Mouse (Mus musculus) right cerebral cortex, postnatal 14 days (tissue): ENCODE data around the gene Srsf1.
A peak's percentile ranks its signal among the peaks of the same experiment; 100 is the strongest.

Source experiments
- DNase-seq: peaks from one replicate; pipeline ENCODE4 v3.0.0; 2022

Gene Srsf1

DNA sequence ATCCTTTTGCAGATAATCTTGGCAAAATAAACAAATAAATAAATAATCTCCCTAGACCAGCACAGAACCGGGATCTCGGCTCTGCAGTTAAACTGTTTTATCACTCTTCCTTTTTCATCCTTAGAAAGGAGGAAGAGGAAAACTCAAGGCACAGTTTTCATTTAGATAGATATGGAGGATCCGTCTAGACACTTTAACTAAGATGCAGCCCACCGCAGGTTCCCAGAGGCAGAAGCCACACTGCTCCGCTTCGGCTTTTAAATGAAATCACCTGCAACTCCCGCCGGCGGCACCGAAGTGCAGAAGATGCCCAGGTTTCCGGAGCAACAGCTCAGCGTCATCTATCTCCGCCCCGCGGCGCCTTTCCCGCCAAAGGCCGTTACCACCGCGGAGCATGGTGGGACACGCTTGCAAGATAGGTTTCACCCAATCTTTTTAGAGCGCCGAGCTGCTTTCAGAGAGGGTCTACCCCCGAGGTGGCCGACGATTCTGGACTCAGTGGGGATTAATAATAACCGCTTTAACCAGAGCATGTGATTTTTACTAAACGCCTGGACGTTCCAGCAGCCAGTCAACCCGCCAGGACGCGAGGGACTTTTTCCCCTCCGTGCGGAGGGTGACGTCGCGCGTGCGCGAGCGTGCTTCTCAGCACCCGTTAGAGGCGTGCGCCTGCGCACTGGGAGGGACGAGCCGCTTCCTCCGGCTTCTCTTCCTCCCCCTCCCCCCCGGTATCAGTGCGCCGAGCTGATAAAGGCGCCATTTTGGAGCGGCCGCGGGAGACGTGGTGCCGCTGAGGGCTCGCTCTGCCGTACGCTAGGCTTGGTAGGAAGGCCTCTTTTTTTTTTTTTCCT, at the start of gene Srsf1:
Srsf1 (plus strand) TSS at position 430 of the 851 bp plus-strand sequence.
- peak; percentile 100 for DNase-seq

- no peak for DNase-seq
These were observed 47.4 kb upstream of the Srsf1 start for GRCm38 (mm10) chr11:87999751-88000150.

GRCm38 (mm10) chr11:88002738-88003137, 44.4 kb upstream of the Srsf1 start:
- DNase-seq: no peak

GRCm38 (mm10) chr11:88004123-88004522, 43.0 kb upstream of the Srsf1 start:
- DNase-seq: no peak

GRCm38 (mm10) chr11:88008641-88009040, 38.5 kb upstream of the Srsf1 start:
- no peak for DNase-seq

DNA sequence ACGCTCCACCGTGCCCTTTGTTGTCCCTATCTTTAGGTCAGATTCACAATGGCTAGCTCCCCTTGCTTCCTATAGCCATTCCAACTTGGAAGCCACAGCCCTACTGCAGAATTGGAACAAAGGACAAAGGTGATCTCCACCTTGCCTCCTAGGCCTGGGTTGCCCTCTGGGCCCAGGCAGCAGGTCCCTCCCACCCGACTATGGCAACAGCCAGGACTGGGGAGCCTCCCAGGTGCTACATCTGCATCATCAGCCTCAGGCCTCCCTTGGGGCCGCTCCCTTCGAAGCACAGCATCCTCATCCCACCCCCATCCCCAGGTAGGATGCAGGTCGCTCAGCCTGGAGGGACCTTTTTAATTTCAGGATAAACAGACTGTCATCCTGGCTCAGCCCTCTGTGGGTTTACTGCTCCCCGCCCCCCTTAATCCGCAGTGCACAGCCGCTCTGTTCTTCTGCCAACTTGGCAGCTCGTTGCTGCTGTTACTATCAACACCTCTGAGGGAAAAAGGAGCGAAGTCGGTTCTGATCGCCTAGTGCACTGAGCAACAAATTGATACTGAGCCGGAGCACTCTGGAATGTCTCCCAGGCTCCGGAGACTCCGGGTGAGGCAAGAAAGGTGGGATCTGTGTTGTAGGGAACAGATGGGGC, 37.5 kb upstream of the Srsf1 start:
- peak; percentile 55 for DNase-seq

GRCm38 (mm10) chr11:88011208-88011913, 35.8 kb upstream of the Srsf1 start:
- DNase-seq: no peak

- no peak for DNase-seq
These were observed 35.2 kb upstream of the Srsf1 start for GRCm38 (mm10) chr11:88011914-88012419.

DNA sequence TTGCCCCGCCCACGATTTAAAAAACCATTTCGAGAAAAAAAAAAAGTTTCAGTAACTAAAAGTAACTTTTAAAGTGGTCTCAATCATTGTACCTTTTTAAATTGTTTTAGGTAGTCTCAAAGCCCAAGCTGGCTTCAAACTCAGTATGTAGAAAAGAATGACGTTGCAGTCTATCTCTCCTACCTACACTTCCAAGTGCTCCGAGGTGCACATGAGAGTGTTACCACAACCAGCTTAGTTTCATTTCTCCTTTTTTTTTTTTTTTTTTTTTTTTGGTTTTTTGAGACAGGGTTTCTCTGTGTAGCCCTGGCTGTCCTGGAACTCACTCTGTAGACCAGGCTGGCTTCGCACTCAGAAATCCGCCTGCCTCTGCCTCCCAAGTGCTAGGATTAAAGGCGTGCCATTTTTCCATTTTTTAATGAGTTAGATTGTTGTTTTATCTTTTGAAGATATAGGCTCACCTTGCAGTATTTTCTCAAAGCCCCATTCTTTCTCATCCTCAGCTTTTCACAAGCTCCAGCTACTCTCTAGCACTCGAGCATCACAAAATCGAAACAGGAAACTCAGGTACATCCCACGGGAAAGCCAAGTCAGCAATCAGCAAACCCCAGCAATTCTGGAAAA, 34.4 kb upstream of the Srsf1 start:
- no peak for DNase-seq

DNA sequence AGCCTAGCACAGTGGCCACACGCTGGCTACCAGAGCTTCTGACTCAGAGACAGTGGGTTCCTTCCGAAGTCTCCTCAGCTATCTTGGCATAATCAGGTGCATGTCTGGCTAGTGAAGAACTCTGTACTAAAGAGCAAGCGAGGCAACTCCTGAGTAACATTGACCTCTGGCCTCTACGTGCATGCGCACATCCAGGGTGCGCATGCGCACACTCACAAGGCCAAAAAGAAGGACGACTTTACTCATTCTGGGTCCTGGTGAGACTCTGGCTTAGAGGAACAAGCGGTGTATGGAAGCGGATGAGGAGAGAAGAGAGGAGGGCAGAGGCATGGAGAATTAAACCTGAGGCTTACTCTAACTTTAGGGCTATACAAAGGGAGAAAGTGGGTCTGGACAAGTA, 33.5 kb upstream of the Srsf1 start:
- no peak for DNase-seq

DNA sequence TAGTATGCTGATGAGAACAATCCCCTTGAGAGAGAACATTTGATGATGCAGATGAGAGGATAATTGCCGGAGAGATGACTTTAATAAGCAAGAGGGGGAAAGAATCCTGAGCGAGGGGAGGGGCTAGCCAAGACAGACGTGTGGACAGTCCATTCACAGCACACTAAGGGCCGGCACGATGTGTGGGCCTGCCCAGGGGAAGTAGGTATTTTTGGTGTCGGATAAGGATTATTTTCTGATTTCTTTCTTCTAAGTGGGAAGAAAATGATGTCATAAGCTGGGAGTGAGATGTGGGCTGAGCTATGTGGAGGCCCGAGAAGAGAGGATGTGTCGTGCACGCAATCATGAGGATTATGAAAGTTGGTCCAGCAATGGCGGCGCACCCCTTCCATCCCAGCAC, 32.0 kb upstream of the Srsf1 start:
- no peak for DNase-seq

DNA sequence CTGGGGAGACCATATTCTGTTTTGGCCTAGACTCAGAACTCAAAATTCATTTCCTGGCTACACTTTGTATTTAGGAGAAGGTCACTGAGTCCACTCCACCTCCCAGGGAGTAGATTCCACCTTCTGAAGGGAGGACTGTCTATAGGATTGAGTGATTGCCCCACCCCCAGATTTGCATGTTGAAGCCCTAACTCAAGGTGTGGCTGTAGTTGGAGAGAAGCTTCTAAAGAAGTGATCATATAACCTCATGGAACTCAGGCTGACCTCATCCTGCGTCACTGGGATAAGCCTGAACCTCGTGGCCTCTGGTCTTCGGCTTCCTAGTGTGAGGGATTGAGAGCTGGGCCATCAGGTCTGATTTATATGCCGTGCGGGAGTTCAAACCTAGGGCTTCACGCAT, 31.4 kb upstream of the Srsf1 start:
- no peak for DNase-seq

GRCm38 (mm10) chr11:88023933-88024332, 23.2 kb upstream of the Srsf1 start:
- no peak for DNase-seq

- DNase-seq: no peak
These were observed 19.7 kb upstream of the Srsf1 start for GRCm38 (mm10) chr11:88027391-88028035.

- DNase-seq: peak; percentile 32
These were observed 18.9 kb upstream of the Srsf1 start for GRCm38 (mm10) chr11:88028193-88028684.

GRCm38 (mm10) chr11:88030219-88030618, 17.0 kb upstream of the Srsf1 start:
- DNase-seq: no peak

DNA sequence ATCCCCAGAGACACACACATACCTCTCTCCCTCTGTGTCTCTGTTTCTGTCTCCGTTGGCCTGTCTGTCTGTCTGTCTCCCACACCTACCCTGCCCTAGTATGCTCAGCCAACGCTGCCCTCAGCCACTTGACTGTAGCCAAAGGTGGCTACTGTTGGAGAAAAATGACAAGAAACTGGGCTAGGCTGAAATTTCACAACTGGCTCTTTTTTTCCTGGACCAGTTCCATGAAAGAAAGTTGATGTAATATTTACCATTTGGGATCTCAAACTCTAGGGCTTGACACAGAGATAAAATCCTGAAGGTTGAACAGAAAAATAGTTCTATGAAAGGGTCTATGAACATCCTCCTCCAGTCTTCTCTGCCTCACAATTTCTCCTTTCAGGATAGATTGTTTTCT, 16.3 kb upstream of the Srsf1 start:
- DNase-seq: no peak

- no peak for DNase-seq
These were observed 15.4 kb upstream of the Srsf1 start for GRCm38 (mm10) chr11:88031753-88032152.

DNA sequence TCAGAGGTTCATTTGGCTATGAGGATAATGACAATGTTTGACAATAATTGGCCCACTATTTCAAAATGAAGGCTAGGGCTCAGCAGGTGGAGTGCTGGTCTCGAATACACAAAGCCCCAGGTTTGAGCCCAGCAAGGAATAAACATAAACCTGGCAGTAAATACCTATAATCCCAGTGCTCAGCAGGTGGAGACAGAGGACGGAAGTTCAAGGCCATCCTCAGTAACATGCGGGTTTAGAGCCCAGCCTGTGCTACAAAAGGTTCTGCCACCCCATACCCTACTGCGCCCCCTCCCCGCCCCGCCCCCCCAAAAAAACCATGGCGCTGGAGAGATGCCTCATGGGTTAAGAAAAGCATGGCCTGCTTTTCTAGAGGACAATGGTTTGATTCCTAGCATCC, 11.2 kb upstream of the Srsf1 start:
- DNase-seq: no peak

GRCm38 (mm10) chr11:88036761-88037251, 10.4 kb upstream of the Srsf1 start:
- no peak for DNase-seq

GRCm38 (mm10) chr11:88037386-88037785, 9.8 kb upstream of the Srsf1 start:
- no peak for DNase-seq

DNA sequence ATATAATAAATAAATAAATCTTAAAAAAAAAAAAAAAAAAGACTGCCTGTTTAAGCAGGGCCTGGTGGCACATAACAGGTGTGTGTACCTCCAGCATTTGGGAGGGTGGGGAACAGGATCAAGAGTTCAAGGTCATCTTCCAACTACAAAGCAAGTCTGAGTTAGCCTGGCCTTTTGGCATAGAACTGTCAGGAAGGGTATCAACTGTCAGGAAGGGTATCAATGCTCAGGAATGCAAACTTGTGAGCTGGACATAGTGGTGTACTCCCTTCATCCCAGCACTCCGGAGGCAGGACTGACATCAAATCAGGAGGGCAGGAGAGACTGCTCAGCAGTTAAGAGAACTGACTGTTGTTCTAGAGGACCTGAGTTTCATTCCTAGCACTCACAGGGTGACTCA, 8.1 kb upstream of the Srsf1 start:
- no peak for DNase-seq
